Mouse (Mus musculus) forebrain, embryonic 15.5 days (tissue): ENCODE measurements around the gene Fam83f. TPM values are rescaled to one million over a fixed set of nuclear protein-coding genes. Genes with fewer than 3 reads are reported as not detected.
A peak's percentile ranks its signal among the peaks of the same experiment; 100 is the strongest.

Experiments
- ATAC-seq: fragments of 200-750 bp; cut with Nextera tagmentation; replicated peaks from 2 replicates; pipeline ENCODE4 v1.8.0; 2017; ENCODE audit warnings: mild to moderate bottlenecking, moderate TSS enrichment, moderate library complexity
- H3K27ac ChIP-seq: fragments of 300-500 bp; sonication (generic); replicated peaks from 2 replicates; pipeline ENCODE4 v1.5.1; 2015; ENCODE audit warnings: mild to moderate bottlenecking, inconsistent platforms
- H3K27me3 ChIP-seq: fragments of 300-500 bp; sonication (generic); 2 replicates; pipeline ENCODE4 v1.6.1; 2015; ENCODE audit warnings: inconsistent platforms
- H3K36me3 ChIP-seq: fragments of 300-500 bp; sonication (generic); 2 replicates; pipeline ENCODE4 v1.6.1; 2015; ENCODE audit warnings: mild to moderate bottlenecking, inconsistent platforms
- H3K4me1 ChIP-seq: fragments of 300-500 bp; sonication (generic); 2 replicates; pipeline ENCODE4 v1.6.1; 2015; ENCODE audit warnings: inconsistent platforms
- H3K4me2 ChIP-seq: fragments of 300-500 bp; sonication (generic); replicated peaks from 2 replicates; pipeline ENCODE4 v1.6.1; 2015; ENCODE audit warnings: mild to moderate bottlenecking, inconsistent platforms
- H3K4me3 ChIP-seq: fragments of 300-500 bp; sonication (generic); 2 replicates; pipeline ENCODE4 v1.5.1; 2015; ENCODE audit warnings: mild to moderate bottlenecking, inconsistent platforms
- H3K9ac ChIP-seq: fragments of 300-500 bp; sonication (generic); replicated peaks from 2 replicates; pipeline ENCODE4 v1.6.1; 2015; ENCODE audit warnings: mild to moderate bottlenecking, inconsistent platforms
- H3K9me3 ChIP-seq: fragments of 300-500 bp; sonication (generic); 2 replicates; pipeline ENCODE4 v1.6.1; 2016; ENCODE audit warnings: inconsistent platforms
- WGBS: fragments of 180-500 bp; shearing (Covaris S2); methylation state at CpG from one replicate; pipeline ENCODE4 v1.1.7; 2015; ENCODE audit warnings: mixed read lengths; 5-methylcytosine and 5-hydroxymethylcytosine counted together
- polyA plus RNA-seq: library from polyadenylated mRNA; unstranded; fragments of >200 nt; fragmentation: Nextera tagmentation; extraction: Ambion mirVana; gene quantifications from 2 replicates; pipeline ENCODE4 v1.2.1, GENCODE M21; 2015

Fam83f gene
- 0.05 and 0.15 TPM in 2 replicates for polyA plus RNA-seq

DNA sequence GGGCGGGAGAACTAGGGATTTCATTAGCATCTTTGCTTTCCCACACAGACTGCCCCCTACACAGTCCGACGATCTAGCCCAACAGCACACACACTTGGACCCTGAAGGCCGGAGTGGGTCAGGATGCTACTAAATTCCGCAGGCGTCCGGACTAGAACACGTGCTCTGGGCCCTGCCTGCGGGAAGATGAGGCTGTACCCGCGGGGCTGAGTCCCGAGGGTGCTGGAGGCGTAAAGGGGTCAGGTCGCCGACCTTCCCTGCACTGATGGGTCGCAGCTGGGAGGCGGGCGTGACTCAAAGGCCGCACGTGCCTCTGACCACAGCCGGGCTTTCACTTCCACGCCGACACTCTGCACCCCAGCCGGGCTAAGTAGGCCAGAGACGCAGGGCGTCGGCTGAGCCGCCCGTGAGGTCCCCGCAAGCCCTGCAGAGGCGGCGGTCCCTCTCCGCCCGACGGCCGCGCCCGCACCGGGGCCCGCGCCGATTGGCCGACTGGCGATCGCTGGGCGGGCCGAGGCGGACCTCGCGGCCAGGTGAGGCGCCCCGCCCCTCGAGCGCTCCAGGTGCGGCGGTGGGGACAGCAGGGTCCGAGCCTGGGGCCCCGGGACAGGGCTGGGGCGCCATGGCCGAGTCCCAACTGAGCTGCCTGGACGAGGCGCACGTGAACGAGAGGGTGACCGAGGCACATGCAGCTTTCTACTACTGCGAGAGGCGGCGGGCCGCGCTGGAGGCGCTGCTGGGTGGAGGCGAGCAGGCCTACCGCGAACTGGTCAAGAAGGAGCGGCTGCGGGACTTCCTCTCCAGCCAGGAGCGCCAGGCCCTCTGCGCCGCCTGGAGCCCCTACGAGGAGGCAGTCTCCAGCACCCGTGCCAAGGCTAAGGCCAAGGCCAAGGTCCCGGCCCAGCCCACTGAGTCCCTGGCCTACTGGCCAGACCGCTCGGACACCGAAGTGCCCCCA lies at the start of gene Fam83f:
Gene Fam83f, plus strand, starts transcription at position 553 of the 958 bp plus-strand sequence.
- Histone ChIP-seq H3K4me2 (peak within 1 kb of the TSS; percentile 55), H3K27ac (no peak within 1 kb of the TSS), H3K27me3 (peaks cover 19% of the 10 kb centered on the region), H3K36me3 (no peaks in the 10 kb centered on the region), H3K9ac (peak within 1 kb of the TSS; percentile 33), H3K4me1 (peaks cover 12% of the 10 kb centered on the region), H3K9me3 (no peaks in the 10 kb centered on the region), H3K4me3 (peak within 1 kb of the TSS; percentile 38)
- 5% methylated on average over 85 of the region's 85 CpGs for WGBS
- peak; percentile 48; the same call in 1 of the 2 replicates for ATAC-seq

DNA sequence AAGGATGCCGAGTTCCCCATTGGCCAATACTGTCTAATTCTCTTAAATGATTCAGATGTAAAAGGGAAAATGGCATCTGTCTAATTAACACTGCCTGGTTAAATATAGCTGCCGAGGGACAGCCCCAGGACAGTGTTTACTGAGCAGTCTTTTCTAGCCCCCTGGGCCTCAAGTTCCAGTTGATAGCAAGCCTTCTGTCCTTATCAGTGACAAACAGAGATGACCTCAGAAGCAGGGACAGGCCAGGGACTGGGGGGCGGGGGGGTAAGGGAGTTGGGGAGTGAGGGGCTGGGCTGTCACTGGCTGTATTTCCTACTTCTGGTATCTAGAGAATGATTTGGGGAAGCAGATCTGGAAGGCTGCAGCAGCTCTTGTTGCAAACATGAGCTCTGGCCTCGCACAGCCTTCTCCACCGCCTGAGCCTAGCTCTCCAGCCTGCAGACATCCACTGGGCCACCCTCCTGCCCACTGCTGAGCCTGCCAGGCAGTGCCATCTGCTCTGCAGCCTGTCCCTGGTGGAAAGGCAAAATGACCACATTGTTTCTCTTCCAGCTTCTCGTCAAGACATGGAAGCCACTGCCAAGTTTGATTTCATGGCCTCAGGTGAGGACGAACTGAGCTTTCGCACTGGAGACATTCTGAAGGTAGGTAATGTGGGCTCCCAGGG lies 48.3 kb upstream of the Fam83f start:
- Histone ChIP-seq H3K27me3 (no peaks in the 10 kb centered on the region), H3K36me3 (no peaks in the 10 kb centered on the region), H3K9me3 (no peaks in the 10 kb centered on the region), H3K4me1 (no peaks in the 10 kb centered on the region), H3K4me2 (no peak overlapping the region), H3K9ac (no peak overlapping the region), H3K27ac (no peak overlapping the region), H3K4me3 (no peak overlapping the region)
- WGBS, result 67% methylated on average over 8 of the region's 8 CpGs
- ATAC-seq, result no peak

DNA sequence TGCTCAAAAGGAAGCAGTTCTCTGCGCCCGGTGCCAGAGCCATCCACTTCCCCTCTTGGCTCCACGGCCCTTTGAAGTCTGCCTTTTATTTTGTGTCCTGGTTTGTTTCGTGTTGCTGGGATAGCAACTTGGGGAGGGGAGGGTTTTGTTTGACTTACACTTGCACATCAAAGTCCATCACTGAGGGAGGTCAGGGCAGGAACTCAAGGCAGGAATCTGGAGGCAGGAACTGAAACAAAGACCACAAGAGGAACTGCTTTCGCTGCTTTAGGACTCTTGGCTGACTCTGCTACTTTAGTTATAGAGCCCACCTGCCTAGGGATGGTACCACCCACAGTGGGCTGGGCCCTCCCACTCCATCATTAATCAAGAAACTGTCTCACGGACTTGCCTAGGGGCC lies 45.2 kb upstream of the Fam83f start:
- Histone ChIP-seq H3K9me3 (no peaks in the 10 kb centered on the region), H3K4me3 (no peak overlapping the region), H3K27ac (no peak overlapping the region), H3K4me2 (no peak overlapping the region), H3K36me3 (no peaks in the 10 kb centered on the region), H3K4me1 (no peaks in the 10 kb centered on the region), H3K27me3 (no peaks in the 10 kb centered on the region), H3K9ac (no peak overlapping the region)
- no peak for ATAC-seq
- 69% methylated on average over 6 of the region's 6 CpGs for WGBS

DNA sequence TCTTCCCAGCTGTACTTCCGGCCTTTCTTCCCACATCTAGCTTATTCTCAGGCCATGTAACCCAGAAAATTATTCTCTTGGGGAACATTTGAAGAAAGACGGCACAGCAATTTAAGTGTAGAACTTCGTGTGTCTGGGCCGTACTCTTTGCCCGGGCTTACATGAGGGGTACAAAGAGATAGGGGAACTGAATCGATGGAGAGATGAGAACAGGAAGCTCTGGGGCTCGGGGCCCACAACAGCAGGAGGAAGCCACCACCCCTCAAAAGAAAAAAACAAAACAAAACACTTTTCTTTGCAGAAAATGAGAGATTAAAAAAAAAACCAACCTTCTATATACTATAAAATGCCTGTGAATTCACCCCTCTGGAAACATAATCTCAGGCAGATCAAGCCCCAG lies 41.5 kb upstream of the Fam83f start:
- Histone ChIP-seq H3K27ac (no peak overlapping the region), H3K4me3 (no peak overlapping the region), H3K4me2 (no peak overlapping the region), H3K9ac (no peak overlapping the region), H3K9me3 (no peaks in the 10 kb centered on the region), H3K4me1 (no peaks in the 10 kb centered on the region), H3K36me3 (no peaks in the 10 kb centered on the region), H3K27me3 (no peaks in the 10 kb centered on the region)
- 73% methylated on average over 7 of the region's 7 CpGs for WGBS
- no peak for ATAC-seq

DNA sequence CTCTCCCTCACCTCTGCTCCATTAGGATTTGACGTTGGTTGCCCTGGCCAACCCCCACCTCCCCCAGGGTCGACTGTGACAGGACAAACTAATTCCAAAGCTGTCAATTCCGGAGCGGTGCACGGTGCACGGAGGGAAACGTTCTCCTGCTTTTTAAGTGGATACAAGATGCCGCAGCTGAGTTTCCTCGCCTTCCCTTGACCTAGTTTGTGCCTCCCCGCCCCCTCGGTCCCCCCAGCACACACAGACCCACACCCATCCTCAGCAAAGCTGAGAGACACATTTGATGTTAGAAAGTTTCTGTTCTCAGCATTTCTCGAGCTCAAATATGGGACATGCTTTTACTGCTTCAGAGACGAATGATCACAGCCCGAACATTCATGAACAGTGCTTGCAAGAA lies 40.9 kb upstream of the Fam83f start:
- no peak overlapping the region for H3K27ac ChIP-seq
- no peak for ATAC-seq
- H3K4me1 ChIP-seq, result no peaks in the 10 kb centered on the region
- 62% methylated on average over 14 of the region's 14 CpGs for WGBS
- no peak overlapping the region for H3K9ac ChIP-seq
- no peak overlapping the region for H3K4me2 ChIP-seq
- H3K27me3 ChIP-seq, result no peaks in the 10 kb centered on the region
- no peaks in the 10 kb centered on the region for H3K36me3 ChIP-seq
- no peaks in the 10 kb centered on the region for H3K9me3 ChIP-seq
- no peak overlapping the region for H3K4me3 ChIP-seq

DNA sequence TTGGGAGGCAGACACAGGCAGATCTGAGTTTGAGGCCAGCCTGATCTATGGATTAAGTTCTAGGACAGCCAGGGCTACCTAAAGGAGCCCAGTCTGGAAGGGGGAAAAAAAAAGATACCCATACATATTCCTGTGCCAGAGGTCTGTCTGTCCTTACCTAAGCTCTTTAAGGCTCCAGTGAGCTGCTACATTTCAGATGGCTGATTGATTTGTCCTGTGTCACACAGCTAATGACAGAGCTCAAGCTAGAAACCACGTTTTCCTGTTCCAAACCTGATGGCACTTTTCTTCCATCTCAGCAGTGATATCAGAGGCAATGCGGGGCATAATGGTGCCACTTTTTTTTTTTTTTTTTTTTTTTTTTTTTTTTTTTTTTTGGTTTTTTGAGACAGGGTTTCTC lies 40.3 kb upstream of the Fam83f start:
- no peak overlapping the region for H3K4me3 ChIP-seq
- no peaks in the 10 kb centered on the region for H3K27me3 ChIP-seq
- no peak overlapping the region for H3K9ac ChIP-seq
- H3K9me3 ChIP-seq, result no peaks in the 10 kb centered on the region
- no peaks in the 10 kb centered on the region for H3K4me1 ChIP-seq
- no peak overlapping the region for H3K4me2 ChIP-seq
- no peak overlapping the region for H3K27ac ChIP-seq
- no peaks in the 10 kb centered on the region for H3K36me3 ChIP-seq
- no peak for ATAC-seq
- WGBS, result 80% methylated on average over 2 of the region's 2 CpGs

DNA sequence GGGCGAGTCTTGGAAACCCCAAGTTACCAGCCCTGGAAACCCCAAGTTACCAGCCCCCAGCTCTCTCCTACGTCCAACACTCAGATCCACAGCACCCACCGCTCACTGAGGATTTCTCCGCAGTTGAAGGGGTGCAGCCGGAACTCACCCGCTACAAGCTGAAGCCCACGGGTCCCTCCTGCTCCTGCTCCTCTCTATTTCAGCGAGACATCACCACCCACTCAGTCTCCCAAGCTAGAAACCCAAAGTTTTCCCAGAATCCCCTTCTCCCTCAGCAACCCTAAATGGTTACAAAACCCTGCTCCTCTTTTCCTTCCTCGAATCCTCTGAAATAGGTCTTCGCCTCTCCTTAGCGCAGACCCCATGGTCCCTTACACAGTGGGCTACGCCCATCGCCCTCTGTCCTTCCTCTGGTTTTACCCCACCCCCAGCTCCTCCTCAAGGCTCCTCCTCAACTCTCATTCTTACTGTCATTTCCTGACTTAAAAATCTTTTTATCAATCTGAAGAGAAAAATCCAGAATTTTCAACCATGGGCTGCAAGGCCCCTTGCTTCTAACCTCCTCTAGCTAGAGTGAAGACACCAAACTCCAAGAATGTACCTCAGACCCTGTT lies 39.3 kb upstream of the Fam83f start:
- H3K9me3 ChIP-seq, result no peaks in the 10 kb centered on the region
- 85% methylated on average over 13 of the region's 13 CpGs for WGBS
- H3K4me3 ChIP-seq, result no peak overlapping the region
- H3K36me3 ChIP-seq, result no peaks in the 10 kb centered on the region
- no peak overlapping the region for H3K4me2 ChIP-seq
- no peak overlapping the region for H3K27ac ChIP-seq
- H3K4me1 ChIP-seq, result no peaks in the 10 kb centered on the region
- ATAC-seq, result no peak
- no peak overlapping the region for H3K9ac ChIP-seq
- H3K27me3 ChIP-seq, result no peaks in the 10 kb centered on the region

DNA sequence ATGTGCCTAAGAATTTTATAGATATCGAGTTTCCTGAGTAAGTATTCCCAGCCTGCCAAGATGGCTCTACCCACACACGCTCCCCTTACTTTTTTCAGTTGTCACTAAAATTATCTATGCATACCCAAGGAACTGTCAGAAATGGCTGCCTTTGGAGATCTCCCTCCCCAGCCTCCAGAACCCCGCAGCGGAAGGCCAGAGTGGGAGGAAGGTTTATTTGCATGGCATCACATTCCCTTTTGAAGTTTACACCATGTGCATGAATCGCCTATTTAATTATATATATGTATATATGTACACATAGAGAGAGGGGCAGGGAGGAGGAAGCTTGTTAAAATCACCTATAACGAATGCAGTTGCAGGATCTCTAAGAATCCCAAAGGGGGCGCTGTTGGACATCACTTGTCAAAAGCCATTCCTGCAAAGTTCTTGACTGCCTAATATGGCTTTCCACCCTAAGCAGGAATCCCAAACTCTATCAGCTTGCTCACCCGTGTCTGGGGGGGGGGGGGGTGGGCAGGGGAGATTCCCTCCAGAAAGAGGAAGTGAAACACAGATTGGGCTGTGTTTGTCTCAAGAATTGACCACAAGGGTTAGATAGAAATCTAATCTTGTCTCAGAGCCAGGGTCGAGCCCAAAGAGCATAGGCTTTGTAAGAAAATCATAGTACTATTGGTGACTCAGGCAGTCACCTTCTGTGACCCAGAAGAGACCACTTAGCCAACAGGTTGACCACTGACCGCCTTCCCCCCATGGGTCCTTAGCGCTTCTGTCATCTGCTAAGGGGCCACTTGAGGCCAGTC lies 37.1 kb upstream of the Fam83f start:
- Histone ChIP-seq H3K27me3 (no peaks in the 10 kb centered on the region), H3K9me3 (no peaks in the 10 kb centered on the region), H3K36me3 (no peaks in the 10 kb centered on the region), H3K4me3 (no peak overlapping the region), H3K9ac (no peak overlapping the region), H3K4me2 (no peak overlapping the region), H3K4me1 (no peaks in the 10 kb centered on the region), H3K27ac (no peak overlapping the region)
- ATAC-seq, result no peak
- 62% methylated on average over 11 of the region's 11 CpGs for WGBS

DNA sequence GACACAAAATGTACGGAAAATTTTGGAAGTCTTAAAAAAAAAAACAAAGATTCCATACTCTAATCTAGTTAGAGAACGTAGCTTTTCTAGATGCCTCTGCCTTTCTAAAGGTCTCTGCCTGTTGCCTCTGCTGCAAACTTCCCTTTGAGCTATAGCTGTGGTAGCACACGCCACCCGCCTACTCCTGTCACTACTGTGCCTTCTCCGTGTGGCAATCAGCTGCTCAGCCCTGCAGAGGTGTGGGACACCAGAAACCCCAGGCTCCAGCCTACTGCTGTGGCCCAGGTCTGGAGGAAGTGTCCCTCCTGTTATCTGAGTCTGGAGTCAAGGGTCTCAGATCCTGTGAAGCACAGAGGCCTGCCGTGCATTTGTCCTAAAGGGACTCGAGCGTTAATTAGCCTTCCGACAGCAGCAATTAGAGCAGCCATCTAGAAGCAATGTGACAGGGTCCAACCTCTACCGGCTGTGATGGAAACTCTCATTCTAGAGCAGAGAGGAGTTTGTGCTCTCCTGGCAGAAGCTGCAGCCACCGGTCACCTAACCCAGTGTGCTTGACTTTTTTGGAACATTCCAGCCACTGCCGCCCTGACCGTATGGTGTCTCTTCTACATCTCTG lies 34.8 kb upstream of the Fam83f start:
- H3K4me1 ChIP-seq, result no peaks in the 10 kb centered on the region
- ATAC-seq, result no peak

DNA sequence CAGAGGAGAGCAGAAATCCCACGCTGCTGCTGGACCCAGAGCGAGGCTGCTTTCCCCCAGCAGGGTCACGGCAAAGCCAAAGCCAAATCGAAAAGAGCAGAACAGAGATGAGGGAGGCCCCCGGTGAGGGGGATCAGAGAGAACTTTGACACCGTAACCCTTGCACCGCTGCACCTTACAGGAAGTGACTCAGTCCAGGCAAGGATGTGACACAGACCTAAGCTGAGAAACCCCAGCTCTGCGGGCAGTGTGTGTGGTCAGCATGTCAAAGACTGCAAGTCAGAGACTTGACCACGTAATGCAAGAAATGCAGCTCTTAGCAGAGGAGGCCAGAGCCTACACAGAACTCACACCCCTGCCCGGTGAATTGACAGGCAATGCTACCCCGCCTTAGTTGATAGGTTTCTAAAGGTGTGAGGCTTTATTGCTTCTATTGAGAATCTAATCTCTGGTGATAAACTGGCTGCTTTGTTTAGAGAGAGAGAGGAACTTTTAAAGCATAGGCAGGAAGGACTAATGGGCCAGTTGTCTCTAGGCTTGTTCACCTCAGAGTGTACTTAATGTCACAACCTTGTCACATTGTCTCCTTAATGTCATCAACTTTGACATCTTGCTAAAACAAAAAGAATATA lies 32.5 kb upstream of the Fam83f start:
- no peaks in the 10 kb centered on the region for H3K36me3 ChIP-seq
- H3K27ac ChIP-seq, result no peak overlapping the region
- no peaks in the 10 kb centered on the region for H3K27me3 ChIP-seq
- no peaks in the 10 kb centered on the region for H3K9me3 ChIP-seq
- no peak overlapping the region for H3K9ac ChIP-seq
- H3K4me3 ChIP-seq, result no peak overlapping the region
- H3K4me2 ChIP-seq, result no peak overlapping the region
- 71% methylated on average over 11 of the region's 11 CpGs for WGBS
- no peaks in the 10 kb centered on the region for H3K4me1 ChIP-seq
- no peak for ATAC-seq

More for the DNA sequence above, 34.8 kb upstream of the Fam83f start:
- 38% methylated on average over 13 of the region's 13 CpGs for WGBS
- H3K4me3 ChIP-seq, result no peak overlapping the region
- no peaks in the 10 kb centered on the region for H3K36me3 ChIP-seq
- no peak overlapping the region for H3K9ac ChIP-seq
- no peaks in the 10 kb centered on the region for H3K27me3 ChIP-seq
- H3K27ac ChIP-seq, result no peak overlapping the region
- H3K4me2 ChIP-seq, result no peak overlapping the region
- H3K9me3 ChIP-seq, result no peaks in the 10 kb centered on the region

DNA sequence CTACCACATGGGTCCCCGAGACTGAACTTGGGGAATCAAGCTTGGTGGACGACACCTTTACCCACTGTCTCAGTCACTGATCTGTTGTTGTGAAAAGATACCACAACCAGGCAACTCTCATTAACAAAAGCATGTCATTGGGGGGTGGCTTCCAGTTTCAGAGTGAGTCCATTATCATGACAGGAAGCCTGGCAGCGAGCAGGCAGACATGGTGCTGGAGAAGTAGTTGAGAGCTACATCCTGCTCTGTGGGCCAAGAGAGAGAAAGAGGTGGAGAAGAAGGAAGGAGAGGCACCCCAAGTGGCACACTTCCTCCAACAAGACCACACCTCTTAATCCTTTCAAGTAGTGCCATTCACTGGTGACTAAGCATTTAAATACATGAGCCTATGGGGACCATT lies 31.8 kb upstream of the Fam83f start:
- H3K9ac ChIP-seq, result no peak overlapping the region
- H3K4me2 ChIP-seq, result no peak overlapping the region
- WGBS, result 82% methylated on average over 3 of the region's 3 CpGs
- H3K4me1 ChIP-seq, result no peaks in the 10 kb centered on the region
- no peaks in the 10 kb centered on the region for H3K9me3 ChIP-seq
- no peak for ATAC-seq
- no peak overlapping the region for H3K27ac ChIP-seq
- no peaks in the 10 kb centered on the region for H3K36me3 ChIP-seq
- no peak overlapping the region for H3K4me3 ChIP-seq
- no peaks in the 10 kb centered on the region for H3K27me3 ChIP-seq
